Mouse (Mus musculus) erythroblast, embryonic 14.5 days (primary cell): ENCODE results near the gene Rnps1. TPM values are rescaled to one million over a fixed set of nuclear protein-coding genes. Genes with fewer than 3 reads are reported as not detected.
"Not testable (repeated sequence)": the region's sequence is repeated elsewhere in the genome, so short reads cannot be mapped to it uniquely, and the experiment has no call there.

ENCODE experiments used
- H3K27me3 ChIP-seq: 2 replicates; pipeline ENCODE4 v1.6.1; 2012; ENCODE audit warnings: inconsistent platforms; ENCODE audit not compliant: control insufficient read depth
- H3K36me3 ChIP-seq: 2 replicates; pipeline ENCODE4 v1.6.1; 2012; ENCODE audit warnings: mild to moderate bottlenecking, inconsistent platforms; ENCODE audit not compliant: control insufficient read depth
- H3K4me1 ChIP-seq: 2 replicates; pipeline ENCODE4 v1.6.1; 2012; ENCODE audit warnings: inconsistent platforms; ENCODE audit not compliant: control insufficient read depth
- H3K4me3 ChIP-seq: replicated peaks from 2 replicates; pipeline ENCODE3; 2012; ENCODE audit warnings: moderate library complexity, mild to moderate bottlenecking, inconsistent platforms
- H3K9me3 ChIP-seq: 2 replicates; pipeline ENCODE4 v1.6.1; 2012; ENCODE audit warnings: low read length, inconsistent platforms, mixed read lengths; ENCODE audit not compliant: control insufficient read depth
- GATA1 ChIP-seq: IDR thresholded peaks from 2 replicates; pipeline ENCODE4 v1.6.1; 2012; ENCODE audit warnings: low read length, inconsistent platforms, mixed read lengths
- TAL1 ChIP-seq: IDR thresholded peaks from 3 replicates; pipeline ENCODE4 v1.6.1; 2012; ENCODE audit warnings: low read length, inconsistent platforms, mixed read lengths
- polyA plus RNA-seq: library from polyadenylated mRNA; stranded (reverse); fragments of >175 nt; gene quantifications from 2 replicates; pipeline ENCODE4 v1.2.3, GENCODE M21; 2012

Rnps1 gene
- polyA plus RNA-seq, 1 experiment, result 18.1 TPM

DNA sequence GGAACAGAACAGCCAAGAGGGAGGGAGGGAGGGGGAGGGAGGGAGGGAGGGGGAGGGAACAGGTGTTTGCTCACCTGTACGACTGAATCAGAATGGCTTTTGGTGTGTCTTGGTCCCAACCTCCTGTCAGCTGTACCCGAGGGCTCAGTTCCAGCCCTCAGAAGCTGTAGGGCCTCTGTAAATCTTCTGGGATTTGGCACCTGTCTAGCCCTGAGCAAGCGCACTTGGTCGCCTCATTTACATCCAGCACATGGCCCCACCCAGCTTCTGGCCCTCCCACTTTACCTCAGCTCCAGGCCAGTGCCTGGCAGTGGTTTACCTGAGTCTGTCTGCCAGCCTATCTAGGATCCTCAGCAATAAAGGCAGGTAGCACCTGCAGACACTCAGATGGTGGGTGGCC is 20.8 kb upstream of the Rnps1 start:
- H3K4me3 ChIP-seq, result no peak overlapping the region
- TF ChIP-seq GATA1 (no peak), TAL1 (no peak)

DNA sequence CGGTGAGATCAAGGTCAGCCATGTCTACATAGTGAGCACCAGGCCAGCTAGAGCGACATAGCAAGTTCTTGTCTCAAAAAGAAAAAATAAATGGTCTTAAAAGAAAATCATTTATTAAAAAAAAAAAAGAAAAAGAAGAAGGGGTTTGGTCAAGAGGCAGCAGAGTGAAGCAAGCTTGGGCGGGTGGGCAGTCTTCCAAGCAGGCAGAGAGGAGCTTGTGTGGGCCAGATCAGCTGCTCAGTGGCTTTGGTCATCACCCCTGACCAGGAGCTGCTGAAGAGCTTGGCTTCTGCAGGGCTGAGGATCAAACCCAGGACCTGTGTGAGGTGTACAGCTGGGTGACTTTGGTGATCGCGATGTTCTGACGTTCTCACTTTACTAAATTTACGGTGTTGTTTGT is 19.9 kb upstream of the Rnps1 start:
- H3K36me3 ChIP-seq, result peaks cover 87% of the 10 kb centered on the region
- H3K9me3 ChIP-seq, result no peaks in the 10 kb centered on the region
- peaks cover 2% of the 10 kb centered on the region; the same call in 1 of the 2 replicates for H3K4me1 ChIP-seq
- H3K27me3 ChIP-seq, result no peaks in the 10 kb centered on the region
- TF ChIP-seq GATA1 (no peak), TAL1 (no peak)
- no peak overlapping the region for H3K4me3 ChIP-seq

More for the DNA sequence above, 20.8 kb upstream of the Rnps1 start:
- Histone ChIP-seq H3K36me3 (peaks cover 87% of the 10 kb centered on the region), H3K4me1 (peaks cover 2% of the 10 kb centered on the region; the same call in 1 of the 2 replicates), H3K27me3 (no peaks in the 10 kb centered on the region), H3K9me3 (no peaks in the 10 kb centered on the region)

DNA sequence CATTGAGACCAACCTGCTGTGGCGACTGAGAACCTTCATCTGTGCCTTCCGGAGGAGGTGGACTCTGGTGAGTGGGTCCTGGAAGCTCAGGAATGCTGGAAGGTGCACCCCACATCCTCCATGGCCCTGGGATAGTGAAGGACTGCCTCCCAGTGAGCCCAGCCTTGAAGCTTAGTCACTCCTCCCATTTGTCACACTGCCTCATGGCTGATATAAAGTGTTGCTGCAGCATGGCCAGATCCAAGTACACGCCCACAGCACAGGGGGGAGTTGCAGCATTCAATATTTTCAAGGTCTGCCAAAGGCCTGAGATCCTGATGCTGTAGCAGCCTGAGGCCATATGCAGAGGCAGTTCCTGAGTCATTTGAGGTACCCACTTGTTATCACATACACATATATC is 12.0 kb upstream of the Rnps1 start:
- TF ChIP-seq TAL1 (no peak), GATA1 (no peak)
- no peaks in the 10 kb centered on the region for H3K9me3 ChIP-seq
- peaks cover 2% of the 10 kb centered on the region for H3K4me1 ChIP-seq
- H3K36me3 ChIP-seq, result peaks cover 92% of the 10 kb centered on the region
- no peak overlapping the region for H3K4me3 ChIP-seq
- H3K27me3 ChIP-seq, result no peaks in the 10 kb centered on the region

DNA sequence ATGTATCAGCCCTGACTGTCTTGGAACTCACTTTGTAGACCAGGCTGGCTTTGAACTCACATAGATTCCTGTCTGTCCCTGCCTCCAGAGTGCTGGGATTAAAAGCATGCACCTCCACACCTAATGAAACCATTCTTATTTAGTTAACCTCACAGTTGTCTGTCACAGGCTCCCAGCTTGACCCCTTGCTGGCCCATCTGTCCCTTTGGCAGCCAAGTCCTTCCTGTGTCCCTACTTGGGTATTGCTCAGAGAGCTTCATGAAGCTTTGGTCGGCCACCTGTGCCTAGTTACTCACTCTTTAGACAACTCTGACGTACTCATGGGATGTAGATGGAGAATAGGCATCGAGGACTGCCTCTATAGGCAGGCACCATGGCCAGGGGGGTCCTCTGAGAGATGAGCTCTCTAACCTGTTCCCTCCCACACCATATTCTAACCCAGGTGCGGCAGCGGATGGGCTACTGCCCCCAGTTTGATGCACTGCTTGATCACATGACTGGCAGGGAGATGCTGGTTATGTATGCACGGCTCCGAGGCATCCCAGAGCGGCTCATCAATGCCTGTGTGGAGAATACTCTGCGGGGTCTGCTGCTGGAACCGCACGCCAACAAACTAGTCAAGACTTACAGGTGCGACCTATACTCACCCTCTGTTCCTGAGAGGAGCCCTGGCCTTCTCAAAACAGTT is 7.1 kb upstream of the Rnps1 start:
- H3K9me3 ChIP-seq, result no peaks in the 10 kb centered on the region
- no peak for TF ChIP-seq TAL1
- no peak for TF ChIP-seq GATA1
- H3K36me3 ChIP-seq, result peaks cover 90% of the 10 kb centered on the region
- no peaks in the 10 kb centered on the region for H3K27me3 ChIP-seq
- no peak overlapping the region for H3K4me3 ChIP-seq
- peaks cover 4% of the 10 kb centered on the region for H3K4me1 ChIP-seq

DNA sequence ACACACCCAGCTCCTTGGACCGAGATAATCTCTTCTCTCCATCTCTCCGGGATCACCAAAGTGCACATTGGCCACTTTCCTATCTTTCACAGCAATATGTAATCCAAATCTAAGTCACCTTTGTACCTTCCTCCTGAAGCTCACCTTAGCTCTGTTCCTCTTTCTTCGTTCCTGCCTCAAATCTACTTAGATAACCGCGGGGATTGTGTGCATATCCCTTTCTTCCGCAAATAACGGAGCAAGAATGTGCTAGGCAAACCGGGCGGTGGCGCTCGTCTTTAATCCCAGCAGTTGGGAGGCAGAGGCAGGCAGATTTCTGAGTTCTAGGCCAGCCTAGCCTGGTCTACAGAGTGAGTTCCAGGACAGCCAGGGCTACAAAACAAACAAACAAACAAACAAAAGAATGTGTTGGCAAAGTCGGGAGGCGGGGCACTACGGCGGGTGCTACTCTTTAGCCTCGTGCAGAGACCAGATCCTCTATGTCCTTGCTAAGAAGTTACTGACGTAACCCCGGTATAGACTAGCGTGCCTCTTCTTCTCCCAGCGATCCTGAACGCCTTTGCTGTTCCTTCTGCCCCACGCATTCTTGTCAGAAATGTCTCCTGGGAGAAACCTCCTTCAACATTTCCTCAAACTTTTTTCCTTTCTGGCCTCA is 681 bp upstream of the Rnps1 start:
- Histone ChIP-seq H3K36me3 (peaks cover 75% of the 10 kb centered on the region), H3K4me1 (peaks cover 46% of the 10 kb centered on the region), H3K4me3 (peak overlapping the region; percentile 99), H3K27me3 (no peaks in the 10 kb centered on the region), H3K9me3 (no peaks in the 10 kb centered on the region)
- TF ChIP-seq GATA1 (peak; percentile 77), TAL1 (no peak)

DNA sequence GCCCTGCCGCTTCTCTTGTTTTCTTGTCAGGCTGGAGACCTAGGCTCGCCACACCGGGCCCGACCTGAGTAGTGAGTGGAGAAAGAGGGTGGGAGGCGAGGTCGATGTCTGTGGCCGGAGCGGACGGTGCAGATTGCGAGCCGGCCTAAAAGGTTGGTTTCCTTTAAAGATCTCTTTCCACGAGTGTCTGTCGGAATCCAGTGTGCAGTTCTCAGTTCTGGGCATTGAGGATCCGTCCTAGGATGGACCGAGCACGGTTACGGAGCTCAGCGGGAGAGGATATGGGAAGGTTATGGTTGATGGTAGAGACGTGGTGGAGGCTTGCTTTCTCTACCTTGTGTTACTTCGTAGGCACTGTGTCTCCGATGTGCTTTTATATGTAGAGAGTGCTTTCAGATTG is 646 bp downstream of the Rnps1 start:
- Histone ChIP-seq H3K4me3 (peak overlapping the region; percentile 99), H3K9me3 (no peaks in the 10 kb centered on the region), H3K36me3 (peaks cover 75% of the 10 kb centered on the region), H3K27me3 (no peaks in the 10 kb centered on the region), H3K4me1 (peaks cover 49% of the 10 kb centered on the region)
- TF ChIP-seq GATA1, result no peak
- TF ChIP-seq TAL1, result no peak

DNA sequence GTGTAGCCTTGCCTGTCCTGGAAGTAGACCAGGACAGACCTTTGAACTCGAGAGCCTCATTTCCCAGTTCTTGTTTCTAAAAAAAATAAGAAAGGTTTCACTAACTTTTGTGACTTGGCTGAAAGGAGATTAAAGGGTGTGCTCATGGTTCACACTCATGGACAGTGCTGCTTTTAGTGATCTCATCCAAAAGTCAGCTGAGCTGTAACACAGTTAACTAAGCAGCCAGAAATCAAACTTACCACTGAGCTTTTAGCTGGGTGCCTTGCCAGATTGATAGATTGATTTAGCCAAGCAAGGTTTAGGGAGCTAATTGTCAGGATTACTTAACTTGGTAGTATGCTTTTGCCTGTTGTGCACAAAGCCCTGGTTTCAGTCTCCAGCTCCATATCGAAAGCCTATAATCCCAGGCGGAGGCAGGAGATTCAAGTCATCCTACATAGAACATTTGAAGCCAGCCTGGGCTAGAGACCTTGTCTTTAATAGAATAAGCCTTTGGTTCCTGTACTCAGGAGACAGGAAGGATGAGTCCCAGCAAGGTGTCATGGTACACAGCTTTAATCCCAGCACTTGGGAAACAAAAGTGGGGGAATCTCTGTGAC is 1.8 kb downstream of the Rnps1 start:
- H3K4me3 ChIP-seq, result peak overlapping the region; percentile 99
- TF ChIP-seq TAL1 (no peak), GATA1 (no peak)
- H3K9me3 ChIP-seq, result no peaks in the 10 kb centered on the region
- no peaks in the 10 kb centered on the region for H3K27me3 ChIP-seq
- H3K36me3 ChIP-seq, result peaks cover 76% of the 10 kb centered on the region
- H3K4me1 ChIP-seq, result peaks cover 49% of the 10 kb centered on the region

DNA sequence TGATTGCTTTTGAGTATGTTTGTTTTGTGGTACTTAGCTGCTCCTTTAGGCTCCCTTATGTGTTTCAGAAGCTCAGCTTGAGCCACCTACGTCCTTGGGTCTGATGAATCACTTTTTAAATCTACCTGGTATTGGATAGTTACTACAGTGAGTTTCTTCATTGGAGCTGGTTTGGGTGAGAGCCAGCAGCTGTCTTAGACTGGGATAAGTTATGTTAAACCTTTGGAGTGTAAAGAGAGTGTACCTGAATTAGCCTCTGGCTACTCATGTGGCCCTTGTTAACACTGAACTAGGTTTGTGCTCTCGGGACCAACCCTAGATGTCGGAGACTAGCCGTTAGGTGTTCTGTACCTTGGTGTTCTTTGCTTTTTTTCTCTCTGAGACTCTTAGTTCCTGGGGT is 8.7 kb downstream of the Rnps1 start:
- TF ChIP-seq TAL1, result no peak
- TF ChIP-seq GATA1, result no peak
- peaks cover 27% of the 10 kb centered on the region for H3K4me1 ChIP-seq
- H3K4me3 ChIP-seq, result no peak overlapping the region
- peaks cover 78% of the 10 kb centered on the region for H3K36me3 ChIP-seq
- H3K27me3 ChIP-seq, result no peaks in the 10 kb centered on the region
- H3K9me3 ChIP-seq, result no peaks in the 10 kb centered on the region

DNA sequence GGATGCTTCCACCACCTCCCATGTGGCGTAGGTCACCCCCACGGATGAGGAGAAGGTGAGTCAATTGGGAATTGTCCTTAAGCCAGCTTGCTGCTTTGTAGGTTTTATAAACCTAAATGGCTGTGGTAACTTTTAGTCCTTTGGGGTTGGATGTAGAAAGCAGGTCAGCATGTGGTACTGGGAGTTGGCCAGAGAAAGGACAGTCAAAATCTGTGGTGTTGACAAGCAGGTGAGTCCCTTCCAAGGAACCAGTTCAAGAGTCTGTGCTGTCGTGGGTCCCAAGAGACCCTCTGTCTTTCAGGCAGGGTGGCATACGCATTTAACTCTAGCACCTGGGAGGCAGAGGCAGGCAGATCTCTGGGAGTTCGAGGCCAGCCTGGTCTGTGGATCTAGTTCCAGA is 10.1 kb downstream of the Rnps1 start:
- Histone ChIP-seq H3K4me3 (no peak overlapping the region), H3K36me3 (peaks cover 72% of the 10 kb centered on the region), H3K9me3 (no peaks in the 10 kb centered on the region), H3K27me3 (no peaks in the 10 kb centered on the region), H3K4me1 (peaks cover 29% of the 10 kb centered on the region)
- TF ChIP-seq GATA1 (no peak), TAL1 (no peak)

DNA sequence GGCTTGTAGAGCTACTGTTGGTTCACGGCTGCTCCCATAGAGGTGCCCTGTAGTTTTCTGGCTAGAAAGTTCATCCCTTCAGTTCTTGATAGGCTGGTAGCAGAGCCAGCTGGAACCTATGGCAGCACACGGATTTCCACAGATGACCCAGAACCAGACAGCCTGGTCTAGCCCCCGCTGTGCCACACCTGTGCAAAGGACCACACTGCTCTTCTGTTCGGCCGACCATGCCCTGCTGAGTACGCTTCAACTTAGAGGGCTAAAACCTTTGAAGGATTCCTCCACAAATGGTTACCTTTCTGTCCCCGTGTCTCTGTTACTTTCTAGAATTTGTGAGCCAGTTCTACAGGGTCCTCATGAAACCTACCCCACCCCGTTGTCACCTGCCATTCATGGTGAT is 11.0 kb downstream of the Rnps1 start:
- not testable (repeated sequence) for H3K4me3 ChIP-seq, H3K9me3 ChIP-seq, H3K27me3 ChIP-seq
- H3K4me1 ChIP-seq, result peaks cover 36% of the 10 kb centered on the region
- peaks cover 72% of the 10 kb centered on the region for H3K36me3 ChIP-seq
